Mouse (Mus musculus) CD8-positive naive resting alpha-beta T cell, adult 2 months (primary cell): Measurements from ENCODE around the gene Bad.
"Not testable (repeated sequence)": the region's sequence is repeated elsewhere in the genome, so short reads cannot be mapped to it uniquely, and the experiment has no call there.

Source experiments
- DNase-seq, 2 experiments: peaks; one replicate each; pipeline ENCODE4 v3.0.0; 2022; ENCODE audit warnings: low read depth in 2 of 2, low spot score in 2 of 2

Bad gene

DNA sequence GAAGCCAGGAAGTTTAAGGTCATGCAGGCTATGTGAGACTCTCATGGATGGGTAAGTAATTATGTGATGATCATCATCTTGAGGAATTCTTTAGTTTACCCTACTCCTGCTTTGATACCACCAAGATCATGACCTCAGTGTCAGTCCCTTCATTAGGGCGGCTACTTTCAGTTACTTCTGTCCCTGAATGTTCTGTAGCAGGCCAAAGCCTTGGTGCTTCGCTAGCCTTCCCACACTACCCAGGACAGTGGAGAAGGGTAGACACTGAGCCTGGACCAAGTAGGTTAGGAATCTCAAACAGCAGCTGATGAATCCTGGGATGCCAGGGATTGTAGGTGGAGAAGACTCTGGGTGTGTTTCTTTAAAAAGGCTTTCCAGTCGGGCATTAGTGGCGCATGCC lies 39.8 kb downstream of the Bad start:
- DNase-seq = no peak

DNA sequence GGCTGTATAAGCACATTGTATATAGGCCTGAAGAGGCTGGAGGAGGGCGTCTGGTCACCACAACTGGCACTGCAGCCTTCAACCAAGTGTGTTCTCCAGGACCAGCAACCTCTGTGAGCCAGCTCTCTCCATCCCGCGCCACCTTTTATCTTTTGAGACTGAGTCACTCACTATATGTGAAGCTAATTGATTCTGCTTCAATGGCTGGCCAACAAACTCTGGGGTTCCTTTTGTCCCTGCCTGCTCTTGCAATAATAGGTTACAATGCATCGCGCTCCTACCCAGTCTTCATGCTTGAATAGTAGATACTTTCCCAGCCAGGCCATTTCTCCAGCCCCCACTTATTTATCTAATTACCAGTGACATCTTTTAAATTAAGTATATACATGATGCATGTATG lies 42.0 kb downstream of the Bad start:
- no peak for DNase-seq

DNA sequence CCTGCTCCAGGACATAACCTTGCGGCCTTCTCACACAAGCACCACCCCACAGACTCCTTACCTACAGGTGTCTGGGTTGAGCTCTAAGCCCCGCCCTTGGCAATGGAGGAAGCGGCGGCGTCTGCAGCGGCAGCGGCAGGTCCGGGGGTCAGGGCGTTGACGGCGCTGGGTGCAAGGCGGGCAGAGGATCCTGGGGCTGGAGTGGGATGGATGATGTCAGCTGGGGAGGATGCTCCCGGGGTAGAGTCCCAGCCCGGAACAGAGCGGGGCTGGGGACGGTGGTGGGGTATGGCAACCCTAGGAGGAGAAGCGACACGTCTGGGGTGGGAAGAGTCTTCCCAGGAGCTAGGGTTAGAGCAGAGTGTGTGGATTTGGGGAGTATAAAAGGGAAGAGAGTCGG lies 43.6 kb downstream of the Bad start:
- no peak for DNase-seq

DNA sequence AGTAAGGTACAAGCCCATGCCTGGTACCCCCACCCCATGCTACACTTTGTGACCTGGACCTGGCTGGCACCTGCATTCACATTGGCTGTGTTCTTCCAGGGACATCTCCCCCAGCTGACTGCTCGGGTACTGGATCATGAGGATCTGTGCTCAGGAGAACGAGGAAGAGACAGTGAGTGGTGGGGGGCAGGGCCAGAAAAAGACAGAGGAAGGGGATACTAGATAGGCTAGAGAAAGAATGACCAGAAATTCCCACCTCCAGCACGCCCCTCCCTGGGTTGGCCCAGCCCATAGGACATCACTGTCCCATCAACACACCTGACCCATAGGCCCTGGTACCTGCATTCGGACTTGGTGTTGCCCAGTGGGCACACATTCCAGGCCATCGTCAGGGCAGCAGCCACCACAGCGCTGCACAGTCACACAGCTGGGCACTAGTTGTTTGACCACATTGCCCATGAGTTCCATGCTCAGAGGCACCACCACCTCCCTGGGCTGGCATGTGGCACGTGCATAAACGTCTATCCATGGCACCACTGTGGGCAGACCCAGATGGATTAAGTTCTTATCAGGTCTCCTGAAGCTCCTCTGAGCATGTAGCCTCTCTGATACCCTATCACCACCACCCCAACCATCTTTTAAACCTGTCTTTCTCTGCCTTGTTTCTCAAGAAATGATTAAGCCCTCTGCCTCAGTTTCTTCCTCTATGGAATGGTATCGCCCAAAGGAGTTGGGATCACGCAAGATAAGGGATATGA lies 44.5 kb downstream of the Bad start:
- DNase-seq = no peak

DNA sequence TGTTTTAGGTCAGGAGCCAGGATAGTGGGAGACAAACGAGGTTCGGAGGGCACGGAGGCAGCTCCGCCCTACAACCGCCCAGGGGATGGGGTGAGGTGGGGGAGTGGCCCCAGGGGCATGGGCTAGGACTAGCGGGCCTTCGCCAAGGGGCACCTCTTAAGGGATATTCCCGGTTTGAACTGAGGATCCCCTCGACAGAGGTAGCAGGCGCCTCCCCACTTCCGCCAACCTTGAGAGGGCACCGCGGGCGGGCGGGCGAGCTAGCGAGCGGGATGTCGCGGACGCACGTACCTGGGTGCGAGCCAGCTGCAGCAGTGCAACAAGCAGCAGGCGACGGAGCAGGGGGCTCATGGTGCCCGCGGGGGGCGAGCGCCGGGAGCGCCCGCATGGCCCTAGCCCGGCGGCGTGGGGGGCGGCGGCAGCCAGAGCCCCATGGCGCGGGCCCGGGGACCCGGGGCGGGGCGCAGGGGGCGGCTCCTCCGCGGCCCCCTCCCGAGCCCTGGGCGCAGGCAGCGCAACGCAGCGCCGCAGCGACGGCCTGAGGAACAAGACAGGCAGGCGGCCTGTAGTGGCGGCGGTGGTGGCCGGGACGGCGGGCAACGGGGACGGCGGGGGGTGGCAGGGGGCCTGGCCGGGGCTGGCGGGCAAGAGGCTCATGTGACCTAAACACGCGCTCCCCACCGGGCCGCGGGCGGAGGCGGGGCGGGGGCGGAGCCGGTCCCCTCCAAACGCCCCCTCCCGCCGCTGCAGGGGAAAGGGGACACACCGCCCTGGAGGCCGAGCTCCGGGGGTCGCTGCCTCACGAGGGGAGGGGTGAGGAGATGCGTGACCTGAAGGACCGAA lies 45.6 kb downstream of the Bad start, which contains the start of gene Vegfb:
Gene Vegfb (minus strand): TSS at position 591 of the 843 bp plus-strand sequence.
- DNase-seq = peak in 1 of 2 experiments; percentile 44

DNA sequence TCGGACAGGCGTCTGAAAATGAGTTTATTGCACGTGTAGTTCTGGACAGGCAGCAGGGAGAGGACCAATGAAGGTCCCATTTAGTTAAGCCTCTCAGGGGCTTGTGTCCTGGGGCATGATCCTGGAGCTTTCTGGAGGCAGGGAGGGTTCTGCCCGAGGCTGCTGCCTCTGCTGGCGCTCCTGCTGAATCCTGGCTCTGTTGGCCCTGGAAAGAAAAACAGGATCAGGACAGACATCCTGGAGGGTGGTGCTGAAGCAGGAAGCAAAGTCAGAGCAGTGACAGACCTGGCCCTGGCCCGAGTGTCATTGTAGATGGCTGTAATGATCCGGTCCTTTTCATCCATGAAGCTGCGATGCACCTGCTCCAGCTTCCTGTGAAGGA lies 46.2 kb downstream of the Bad start:
- DNase-seq = no peak

DNA sequence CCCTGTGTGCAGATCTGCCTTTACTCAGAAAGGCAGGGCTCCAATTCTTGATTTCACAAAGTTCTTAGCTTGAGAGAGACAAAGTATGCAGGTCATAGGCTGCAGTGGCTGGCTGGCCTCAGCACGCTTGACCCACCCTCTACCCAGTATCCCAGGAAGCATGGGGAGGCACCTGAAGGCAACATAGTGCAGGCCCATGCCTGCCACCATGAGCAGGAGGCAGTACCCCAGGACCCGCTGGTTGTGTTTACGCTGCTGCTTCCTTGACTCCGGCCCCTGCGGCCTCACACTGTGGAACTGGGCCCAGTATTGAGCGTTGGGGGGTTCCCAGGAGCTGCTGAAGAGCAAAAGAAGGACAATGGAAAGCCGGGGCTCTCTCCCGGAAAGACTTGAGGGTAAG lies 47.6 kb downstream of the Bad start:
- DNase-seq = no peak

DNA sequence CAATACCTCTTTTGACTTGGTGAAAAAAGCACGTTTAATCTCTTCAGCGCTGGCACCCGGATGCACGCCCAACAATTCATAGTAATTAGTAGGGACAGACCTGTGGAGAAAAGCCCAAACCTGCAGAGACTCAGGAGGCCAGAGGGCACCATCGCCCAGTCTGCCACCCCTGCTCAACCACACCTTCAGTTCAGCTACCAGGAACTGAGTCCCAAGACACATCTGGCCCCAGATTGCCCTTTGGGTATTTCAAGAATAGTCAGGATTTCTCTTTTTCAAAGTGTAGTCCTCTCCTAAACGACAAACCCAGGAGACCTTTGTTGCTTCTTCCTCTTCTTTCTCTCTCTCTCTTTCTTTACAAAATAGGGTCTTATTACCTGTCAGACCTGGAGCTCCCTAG lies 49.1 kb downstream of the Bad start:
- no peak for DNase-seq

DNA sequence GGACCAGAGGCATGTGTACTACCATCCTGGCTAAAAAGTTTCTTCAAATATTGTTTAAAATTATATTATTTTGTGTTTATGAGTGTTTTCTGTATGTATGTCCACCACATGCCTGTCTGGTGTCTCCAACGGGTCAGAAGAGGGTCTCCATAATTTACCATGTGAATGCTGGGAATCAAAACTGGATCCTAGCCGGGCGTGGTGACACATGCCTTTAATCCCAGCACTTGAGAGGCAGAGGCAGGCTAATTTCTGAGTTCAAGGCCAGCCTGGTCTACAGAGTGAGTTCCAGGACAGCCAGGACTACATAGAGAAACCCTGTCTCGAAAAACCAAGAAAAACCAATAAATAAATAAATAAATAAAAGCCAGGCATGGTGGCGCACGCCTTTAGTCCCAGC lies 49.5 kb downstream of the Bad start:
- not testable (repeated sequence) for DNase-seq

DNA sequence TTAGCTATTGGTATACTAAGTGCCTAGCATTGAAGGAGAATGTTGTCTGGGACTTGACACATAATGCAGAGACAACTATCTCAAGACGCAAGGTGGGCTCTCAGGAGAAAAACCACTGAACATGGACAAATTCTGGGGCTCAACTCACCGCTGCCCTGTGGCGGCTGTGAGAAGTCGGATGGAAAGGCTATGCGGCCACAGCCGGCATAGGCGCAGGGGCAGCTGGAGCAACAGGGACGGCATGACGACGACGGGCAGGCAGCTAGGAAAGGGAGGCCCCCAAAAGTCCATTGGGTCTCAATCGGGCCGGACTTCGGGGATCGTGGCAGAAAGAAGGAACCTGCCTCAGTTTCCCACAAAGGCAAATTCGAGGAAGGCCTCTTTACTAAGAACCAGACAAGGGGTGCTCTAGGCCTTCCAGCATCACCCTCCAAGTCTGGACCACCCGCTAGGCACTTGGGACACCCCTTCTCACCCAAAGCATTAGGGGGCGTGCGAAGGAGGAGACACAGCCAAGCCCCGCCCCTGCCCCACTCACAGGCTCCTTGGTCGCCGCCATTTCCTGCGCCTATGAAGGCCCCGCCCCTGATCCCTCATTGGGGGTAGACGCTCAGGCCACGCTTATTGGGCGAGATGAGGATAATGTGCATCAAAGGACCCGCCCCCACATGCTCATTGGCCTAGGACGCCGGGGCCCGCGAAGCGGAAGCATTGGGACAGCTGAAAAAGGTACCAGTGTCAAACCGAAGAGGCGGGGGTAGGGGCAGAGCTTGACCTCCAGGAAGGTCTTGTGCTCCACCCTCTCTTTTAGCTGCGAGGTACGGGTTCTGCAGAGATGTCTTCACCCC lies 50.6 kb downstream of the Bad start, which contains the start of gene Dnajc4:
Gene Dnajc4 (minus strand): TSS at position 562 of the 848 bp plus-strand sequence.
- DNase-seq = peak; percentile 91 to 94

DNA sequence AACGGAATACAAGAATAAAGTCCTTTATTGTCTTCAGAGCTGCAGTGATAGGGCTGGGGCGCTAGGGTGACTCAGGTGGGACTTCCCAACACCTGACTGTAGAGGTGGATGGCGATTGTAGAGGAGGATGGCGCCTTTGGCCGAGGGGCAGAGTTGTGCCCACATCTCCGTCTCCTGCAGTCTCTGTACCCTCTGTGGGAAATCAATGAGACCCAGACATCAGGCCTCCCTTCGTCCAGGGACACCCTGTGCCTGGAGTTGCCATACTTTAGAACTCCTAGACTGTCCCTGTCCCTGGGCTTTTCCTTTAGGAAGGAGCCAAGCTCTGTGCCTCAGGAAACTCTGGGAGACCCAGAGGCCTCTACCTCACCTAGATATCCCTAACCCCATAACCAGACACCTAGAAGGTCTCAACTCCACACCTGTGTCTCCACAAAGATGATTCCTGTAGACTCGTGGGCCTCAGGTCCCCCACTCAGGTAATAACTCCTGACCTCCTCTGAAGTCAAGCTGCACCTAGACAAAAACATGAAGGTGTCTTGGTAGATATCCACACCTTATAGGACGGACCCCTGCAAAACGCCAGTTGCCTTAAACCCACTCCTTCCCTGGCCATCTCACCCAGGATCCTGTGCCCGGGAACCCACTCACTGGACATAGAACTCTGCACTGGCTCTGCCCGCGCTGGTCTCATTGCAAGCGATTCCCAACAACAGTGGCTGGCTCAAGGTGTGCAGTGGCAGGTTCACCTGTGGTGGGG lies 51.5 kb downstream of the Bad start:
- DNase-seq = no peak

DNA sequence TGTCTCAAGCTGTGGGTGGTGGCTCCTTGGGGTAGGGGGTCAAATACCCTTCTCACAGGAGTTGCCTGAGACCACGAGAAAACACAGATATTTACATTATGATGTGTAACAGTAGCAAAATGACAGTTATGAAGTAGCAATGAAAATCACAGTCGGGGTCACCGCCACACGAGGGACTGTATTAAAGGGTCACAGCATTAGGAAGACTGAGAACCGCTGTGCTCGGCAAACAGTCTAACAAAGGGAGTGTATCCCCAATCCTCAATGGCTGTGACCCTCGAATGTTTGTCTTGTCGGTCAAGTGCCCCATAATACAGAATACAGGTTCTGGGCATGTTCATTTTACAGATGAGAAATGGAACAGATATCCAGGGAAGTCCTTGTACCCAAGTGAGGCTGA lies 52.3 kb downstream of the Bad start:
- DNase-seq = no peak

DNA sequence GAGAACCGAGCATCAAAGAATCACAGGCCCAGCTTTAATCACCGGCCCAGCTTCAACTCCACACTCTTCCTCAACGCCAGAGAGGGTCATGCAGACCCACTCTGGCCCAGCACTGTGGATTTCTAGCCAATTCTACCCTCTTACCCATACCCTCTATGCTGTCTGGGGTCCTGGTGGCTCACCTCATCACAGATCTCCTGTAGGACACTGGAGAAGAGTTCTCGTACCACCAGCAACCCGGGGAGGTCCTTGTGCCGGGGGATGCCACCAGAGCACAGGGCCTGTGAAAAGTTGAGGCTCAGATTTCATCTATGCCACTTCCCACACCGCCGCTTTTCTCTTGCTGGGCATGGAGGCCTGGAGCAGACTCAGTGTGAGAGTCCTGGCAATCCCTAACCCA lies 52.8 kb downstream of the Bad start:
- no peak for DNase-seq

DNA sequence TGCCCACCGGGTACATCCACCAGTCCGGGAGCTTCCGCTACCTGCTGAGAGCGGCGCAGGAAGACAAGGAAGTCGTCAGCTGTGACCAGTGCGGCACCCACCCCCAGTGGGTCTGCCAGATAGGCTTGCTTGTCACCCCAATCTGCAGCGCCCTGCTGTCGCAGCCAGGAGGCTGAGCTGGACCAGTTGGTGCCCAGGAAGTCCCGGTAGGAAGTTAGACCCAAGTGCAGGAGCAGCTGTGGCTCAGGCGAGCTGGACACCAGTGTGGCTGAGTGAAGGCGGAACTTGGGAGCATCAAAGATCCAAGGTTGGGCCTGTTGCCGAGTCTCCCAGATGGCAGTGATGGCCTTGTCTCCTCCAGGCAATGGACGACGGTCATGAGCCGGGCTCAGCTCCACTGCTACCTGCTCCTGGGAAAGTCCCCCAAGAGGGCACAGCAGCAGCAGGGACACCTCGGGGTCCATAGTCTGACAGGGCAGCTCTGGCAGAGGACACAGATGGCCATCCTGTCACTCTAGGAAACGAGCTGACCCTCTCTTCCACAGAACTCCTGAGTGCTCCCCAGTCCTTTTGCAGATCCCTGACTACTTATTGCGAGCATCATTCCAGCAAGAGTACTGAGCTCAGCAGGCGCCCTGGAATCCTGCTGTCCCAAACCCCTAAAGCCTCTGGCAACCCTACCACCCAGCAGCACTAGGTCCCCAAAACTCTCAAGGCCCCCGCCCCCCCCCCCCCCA lies 53.8 kb downstream of the Bad start:
- DNase-seq = no peak

DNA sequence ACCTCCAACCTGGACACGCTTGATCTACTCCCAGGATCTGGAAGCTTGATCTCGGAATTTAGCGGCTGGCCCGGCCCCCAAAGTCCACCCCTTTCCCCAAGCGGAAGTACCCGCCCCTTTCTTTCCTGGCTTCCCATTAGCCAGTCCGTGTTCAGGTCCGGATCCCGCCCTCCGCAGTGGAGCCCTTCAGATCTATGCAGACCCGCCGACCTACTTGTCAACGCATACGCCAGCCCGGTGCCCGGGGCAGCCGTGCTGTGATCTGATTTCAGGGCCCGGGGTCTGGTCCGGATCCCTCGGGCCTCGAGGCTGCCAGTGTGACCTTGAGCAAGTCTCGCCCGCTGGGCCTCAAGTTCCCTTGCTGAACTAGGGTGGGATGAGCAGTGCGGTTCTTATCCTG lies 54.3 kb downstream of the Bad start, which contains the start of the genes Nudt22 and Trpt1:
Gene Nudt22 (minus strand): TSS at position 112 of the 400 bp plus-strand sequence.
Gene Trpt1 (plus strand): TSS at position 126 of the 400 bp plus-strand sequence.
- DNase-seq = peak in 1 of 2 experiments; percentile 51

DNA sequence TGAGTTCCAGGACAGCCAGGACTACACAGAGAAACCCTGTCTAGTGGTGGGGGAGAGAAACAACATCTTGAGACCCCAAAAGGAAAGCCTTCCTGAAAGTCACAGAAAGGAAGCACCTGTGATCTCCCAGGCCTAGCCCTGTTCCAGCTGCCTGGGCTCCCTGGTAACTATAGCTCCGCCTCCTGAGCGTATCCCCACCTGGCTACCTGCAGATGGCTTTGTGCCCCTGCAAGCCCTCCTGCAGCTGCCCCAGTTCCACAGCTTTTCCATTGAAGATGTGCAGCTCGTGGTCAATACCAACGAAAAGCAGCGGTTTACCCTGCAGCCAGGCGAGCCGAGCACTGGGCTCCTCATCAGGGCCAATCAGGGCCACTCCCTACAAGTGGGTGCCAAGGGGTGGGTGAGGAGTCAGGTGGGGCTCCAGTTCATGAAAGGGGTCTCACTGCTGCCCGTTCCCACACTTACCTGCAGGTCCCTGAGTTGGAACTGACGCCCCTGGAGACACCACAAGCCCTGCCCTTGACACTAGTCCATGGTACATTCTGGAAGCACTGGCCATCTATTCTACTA lies 56.1 kb downstream of the Bad start:
- DNase-seq = no peak

DNA sequence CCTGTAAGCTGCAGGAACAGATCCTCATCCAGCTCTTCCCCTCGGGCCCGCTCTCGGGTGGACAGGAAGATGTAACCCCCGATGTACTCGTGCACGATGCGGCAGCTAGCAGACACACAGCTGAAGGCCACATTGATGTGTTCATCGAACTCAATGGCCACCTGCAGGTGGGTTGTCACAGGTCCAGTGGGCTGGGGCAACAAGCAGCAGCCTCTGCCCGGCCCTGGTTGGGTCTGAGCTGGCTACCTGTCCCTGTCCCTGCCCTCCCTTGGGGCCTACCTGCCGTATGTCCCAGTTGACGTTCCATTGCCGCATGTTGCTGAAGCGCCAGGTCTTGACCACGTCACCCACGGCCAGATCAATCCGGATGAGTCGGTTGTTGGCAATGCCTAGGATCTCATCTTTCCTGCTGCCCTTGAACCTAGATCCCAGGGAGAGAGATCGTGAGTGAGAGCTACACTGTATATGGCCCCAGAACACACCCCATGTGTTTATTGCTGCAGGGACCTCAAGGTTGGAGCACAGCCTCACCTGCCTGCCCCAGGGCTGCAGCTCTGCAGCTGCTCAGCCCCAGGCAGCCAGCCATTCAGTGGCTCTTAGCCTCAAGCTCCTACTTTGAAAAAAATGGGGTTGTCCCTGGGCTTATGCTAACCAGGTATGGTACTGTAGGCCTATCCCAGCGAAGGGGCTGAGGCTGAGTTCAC lies 57.9 kb downstream of the Bad start:
- no peak for DNase-seq
